Mouse (Mus musculus): ENCODE results near the gene Gm428.
"Not testable (repeated sequence)": the region's sequence is repeated elsewhere in the genome, so short reads cannot be mapped to it uniquely, and the experiment has no call there.

Gm428 gene

GRCm38 (mm10) chr4:73683216-73683615 is at the start of gene Gm428:
Gene Gm428, plus strand, starts transcription at chr4:73683516.
- DNase-seq (ENCODE audit: extremely low spot score): not testable (repeated sequence)

- DNase-seq (ENCODE audit: extremely low spot score): not testable (repeated sequence)
These were observed 45.5 kb upstream of the Gm428 start, which contains the start of gene Gm11236 for GRCm38 (mm10) chr4:73637821-73638220. Gene Gm11236, plus strand, starts transcription at chr4:73638121.

GRCm38 (mm10) chr4:73661864-73662263 is 21.5 kb upstream of the Gm428 start:
- DNase-seq (ENCODE audit: extremely low spot score): not testable (repeated sequence)

GRCm38 (mm10) chr4:73668054-73668453 is 15.3 kb upstream of the Gm428 start, which contains the start of gene Gm11239:
Gene Gm11239, plus strand, starts transcription at chr4:73668354.
- not testable (repeated sequence) for DNase-seq (ENCODE audit: extremely low spot score)

GRCm38 (mm10) chr4:73718761-73719160 is 35.4 kb downstream of the Gm428 start:
- DNase-seq (ENCODE audit: extremely low spot score): no peak

GRCm38 (mm10) chr4:73719819-73720218 is 36.5 kb downstream of the Gm428 start:
- DNase-seq (ENCODE audit: extremely low spot score): no peak
